Mouse (Mus musculus): ENCODE data around the gene Tfrc.
A peak's percentile ranks its signal among the peaks of the same experiment; 100 is the strongest.

Gene Tfrc

GRCm38 (mm10) chr16:32608712-32609400 lies at the start of gene Tfrc:
Tfrc (plus strand) TSS chr16:32608920.
- DNase-seq (ENCODE audit: low read depth, low spot score) = peak; percentile 99

- no peak for DNase-seq (ENCODE audit: low read depth, low spot score)
Observed at GRCm38 (mm10) chr16:32559493-32559892, 49.2 kb upstream of the Tfrc start.

GRCm38 (mm10) chr16:32563056-32563793 lies 45.5 kb upstream of the Tfrc start:
- no peak for DNase-seq (ENCODE audit: low read depth, low spot score)

GRCm38 (mm10) chr16:32567282-32567681 lies 41.4 kb upstream of the Tfrc start:
- no peak for DNase-seq (ENCODE audit: low read depth, low spot score)

GRCm38 (mm10) chr16:32568401-32568800 lies 40.3 kb upstream of the Tfrc start:
- no peak for DNase-seq (ENCODE audit: low read depth, low spot score)

GRCm38 (mm10) chr16:32570042-32570441 lies 38.7 kb upstream of the Tfrc start:
- no peak for DNase-seq (ENCODE audit: low read depth, low spot score)

GRCm38 (mm10) chr16:32572528-32572927 lies 36.2 kb upstream of the Tfrc start:
- peak; percentile 40 for DNase-seq (ENCODE audit: low read depth, low spot score)

- DNase-seq (ENCODE audit: low read depth, low spot score) = no peak
Observed at GRCm38 (mm10) chr16:32586482-32586881, 22.2 kb upstream of the Tfrc start.

- DNase-seq (ENCODE audit: low read depth, low spot score) = no peak
Observed at GRCm38 (mm10) chr16:32588568-32588967, 20.2 kb upstream of the Tfrc start.

- DNase-seq (ENCODE audit: low read depth, low spot score) = no peak
Observed at GRCm38 (mm10) chr16:32591521-32591920, 17.2 kb upstream of the Tfrc start.

- no peak for DNase-seq (ENCODE audit: low read depth, low spot score)
Observed at GRCm38 (mm10) chr16:32593283-32593805, 15.4 kb upstream of the Tfrc start.

GRCm38 (mm10) chr16:32593916-32594315 lies 14.8 kb upstream of the Tfrc start:
- DNase-seq (ENCODE audit: low read depth, low spot score) = peak; percentile 60

GRCm38 (mm10) chr16:32594701-32595100 lies 14.0 kb upstream of the Tfrc start:
- DNase-seq (ENCODE audit: low read depth, low spot score) = no peak

- DNase-seq (ENCODE audit: low read depth, low spot score) = no peak
Observed at GRCm38 (mm10) chr16:32595142-32595855, 13.4 kb upstream of the Tfrc start.

- no peak for DNase-seq (ENCODE audit: low read depth, low spot score)
Observed at GRCm38 (mm10) chr16:32597909-32598381, 10.8 kb upstream of the Tfrc start.

GRCm38 (mm10) chr16:32599151-32599550 lies 9.6 kb upstream of the Tfrc start:
- no peak for DNase-seq (ENCODE audit: low read depth, low spot score)

GRCm38 (mm10) chr16:32602193-32602685 lies 6.5 kb upstream of the Tfrc start:
- no peak for DNase-seq (ENCODE audit: low read depth, low spot score)

- DNase-seq (ENCODE audit: low read depth, low spot score) = no peak
Observed at GRCm38 (mm10) chr16:32607562-32608343, 967 bp upstream of the Tfrc start.

- DNase-seq (ENCODE audit: low read depth, low spot score) = no peak
Observed at GRCm38 (mm10) chr16:32608344-32608711, 392 bp upstream of the Tfrc start.

GRCm38 (mm10) chr16:32609401-32609779 lies 670 bp downstream of the Tfrc start:
- DNase-seq (ENCODE audit: low read depth, low spot score) = peak; percentile 44

Data from CD4-positive helper T cell, adult 2 months (primary cell).